Mouse (Mus musculus) liver, adult 2 months (tissue): ENCODE data around the gene Utrn. TPM values are rescaled to one million over a fixed set of nuclear protein-coding genes. Genes with fewer than 3 reads are reported as not detected.

Experiments used
- DNase-seq: peaks from one replicate; pipeline ENCODE4 v3.0.0-alpha.2; 2011; ENCODE audit warnings: low read depth, low spot score; ENCODE audit errors: extremely low read depth
- H3K27ac ChIP-seq: fragments of 200-500 bp; replicated peaks from 2 replicates; pipeline ENCODE4 v1.5.1; 2012; ENCODE audit warnings: low read depth, mild to moderate bottlenecking, control low read depth, inconsistent platforms, low read length; ENCODE audit not compliant: insufficient read depth
- H3K27me3 ChIP-seq: fragments of 200-500 bp; 2 replicates; pipeline ENCODE4 v1.6.1; 2012; ENCODE audit warnings: mild to moderate bottlenecking, moderate library complexity, low read length, inconsistent platforms; ENCODE audit not compliant: control insufficient read depth, insufficient read depth
- H3K36me3 ChIP-seq: fragments of 200-500 bp; 2 replicates; pipeline ENCODE4 v1.6.1; 2012; ENCODE audit warnings: low read length, inconsistent platforms; ENCODE audit not compliant: control insufficient read depth, insufficient read depth
- H3K4me1 ChIP-seq: fragments of 200-500 bp; 2 replicates; pipeline ENCODE4 v1.6.1; 2011; ENCODE audit warnings: low read length; ENCODE audit not compliant: control insufficient read depth, insufficient read depth
- H3K4me3 ChIP-seq: fragments of 200-500 bp; 2 replicates; pipeline ENCODE4 v1.5.1; 2011; ENCODE audit warnings: low read depth, mild to moderate bottlenecking, control low read depth, low read length, moderate library complexity; ENCODE audit not compliant: insufficient read depth
- H3K79me2 ChIP-seq: fragments of 200-500 bp; 2 replicates; pipeline ENCODE4 v1.6.1; 2012; ENCODE audit warnings: inconsistent platforms, mild to moderate bottlenecking, low read length, moderate library complexity; ENCODE audit not compliant: control insufficient read depth, insufficient read depth
- H3K9ac ChIP-seq: fragments of 200-500 bp; 2 replicates; pipeline ENCODE4 v1.6.1; 2012; ENCODE audit warnings: low read depth, mild to moderate bottlenecking, control low read depth, inconsistent platforms, low read length
- CTCF ChIP-seq: fragments of 200-500 bp; IDR thresholded peaks from 2 replicates; pipeline ENCODE4 v1.5.1; 2011; ENCODE audit warnings: low read depth, low read length, control low read depth
- POLR2A ChIP-seq: fragments of 200-500 bp; IDR thresholded peaks from 2 replicates; pipeline ENCODE4 v1.6.1; 2011; ENCODE audit warnings: low read length, control low read depth; ENCODE audit not compliant: insufficient read depth; ENCODE audit errors: extremely low read depth
- WGBS: fragments of 180-500 bp; shearing (Covaris S2); methylation state at CpG from one replicate; pipeline ENCODE4 v1.1.7; 2018; 5-methylcytosine and 5-hydroxymethylcytosine counted together
- polyA plus RNA-seq: library from polyadenylated mRNA; depleted of rRNA; stranded (reverse); fragments of >200 nt; gene quantifications from 2 replicates; pipeline ENCODE4 v1.2.3, GENCODE M21; 2012
- total RNA-seq: library from RNA; depleted of rRNA; stranded (reverse); fragments of >200 nt; gene quantifications from 2 replicates; pipeline ENCODE4 v1.2.3, GENCODE M21; 2014

Gene Utrn
- total and polyA plus RNA-seq, 2 experiments: 5.9 to 25.7 TPM

DNA sequence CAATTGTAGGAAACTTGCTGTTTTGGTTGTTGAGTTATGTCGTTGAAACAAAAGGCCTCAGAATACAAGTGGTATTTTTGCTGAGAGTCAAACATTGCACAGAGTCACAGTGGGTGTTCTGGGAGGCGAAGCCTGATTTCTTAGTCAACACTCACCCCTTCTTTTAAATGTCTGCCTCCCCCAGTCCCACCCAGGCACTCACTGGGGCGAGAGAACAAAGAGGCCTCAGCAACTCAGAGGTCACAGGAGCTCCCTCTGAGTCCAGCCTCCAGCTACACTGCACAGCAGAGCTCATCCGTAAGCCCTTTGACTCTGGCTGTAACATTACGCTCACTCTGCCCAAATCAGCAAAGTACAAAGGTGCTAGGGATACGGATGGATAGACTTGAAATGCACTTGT lies 77.1 kb downstream of the Utrn start:
- no peak for TF ChIP-seq CTCF
- no peak for TF ChIP-seq POLR2A
- Histone ChIP-seq H3K4me3 (no peak overlapping the region), H3K79me2 (peaks cover 11% of the 10 kb centered on the region; the same call in 1 of the 2 replicates), H3K9ac (no peak overlapping the region), H3K36me3 (no peaks in the 10 kb centered on the region), H3K27ac (no peak overlapping the region), H3K4me1 (peaks cover 1% of the 10 kb centered on the region; the same call in 1 of the 2 replicates), H3K27me3 (no peaks in the 10 kb centered on the region)
- 77% methylated on average over 6 of the region's 6 CpGs for WGBS
- no peak for DNase-seq

DNA sequence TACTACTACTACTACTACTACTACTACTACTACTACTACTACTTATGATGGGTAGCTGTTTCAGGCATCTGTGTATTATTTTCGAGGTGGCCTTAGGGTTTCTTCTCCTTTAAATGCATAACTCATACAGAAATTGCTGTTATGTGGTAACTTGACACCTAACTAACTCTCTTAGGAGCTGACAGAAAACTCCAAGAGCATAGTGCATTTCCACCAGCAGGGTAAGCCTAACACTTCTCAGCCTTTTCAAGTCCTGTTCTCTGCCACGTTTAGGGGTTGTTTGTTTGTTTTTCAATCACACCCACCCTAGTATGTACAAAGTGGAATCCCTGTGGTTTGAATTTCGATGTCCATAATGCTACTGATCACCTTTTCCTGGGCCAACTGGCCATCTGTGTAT lies 78.3 kb downstream of the Utrn start:
- H3K27ac ChIP-seq: no peak overlapping the region
- H3K79me2 ChIP-seq: peaks cover 11% of the 10 kb centered on the region; the same call in 1 of the 2 replicates
- H3K4me3 ChIP-seq: no peak overlapping the region
- H3K36me3 ChIP-seq: no peaks in the 10 kb centered on the region
- no peak for TF ChIP-seq POLR2A
- TF ChIP-seq CTCF: no peak
- H3K27me3 ChIP-seq: no peaks in the 10 kb centered on the region
- no peak for DNase-seq
- WGBS: 71% methylated on average over 3 of the region's 3 CpGs
- H3K9ac ChIP-seq: no peak overlapping the region
- H3K4me1 ChIP-seq: peaks cover 1% of the 10 kb centered on the region; the same call in 1 of the 2 replicates

DNA sequence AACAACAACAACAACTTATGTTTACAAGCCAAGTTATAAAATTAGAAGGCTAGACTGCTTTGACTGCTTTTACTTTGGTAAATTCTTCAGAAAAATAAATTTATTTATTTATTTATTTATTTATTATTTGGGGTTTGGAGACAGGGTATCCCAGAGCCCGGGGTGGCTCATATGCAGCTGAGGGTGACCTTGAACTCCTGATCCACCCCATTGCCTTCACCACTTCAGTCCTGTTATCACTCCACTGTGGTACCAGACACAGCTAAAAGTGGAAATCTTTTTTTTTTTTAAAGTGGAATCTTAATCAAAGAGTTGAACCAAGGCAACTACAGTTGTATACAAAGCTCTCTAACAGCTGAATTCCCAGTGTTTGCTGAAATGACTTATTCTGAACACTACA lies 80.6 kb downstream of the Utrn start:
- H3K4me3 ChIP-seq: no peak overlapping the region
- no peak overlapping the region for H3K9ac ChIP-seq
- 34% methylated on average over 1 of the region's 1 CpGs for WGBS
- H3K27me3 ChIP-seq: no peaks in the 10 kb centered on the region
- H3K27ac ChIP-seq: no peak overlapping the region
- no peaks in the 10 kb centered on the region for H3K36me3 ChIP-seq
- TF ChIP-seq CTCF: no peak
- TF ChIP-seq POLR2A: no peak
- no peaks in the 10 kb centered on the region for H3K4me1 ChIP-seq
- no peak for DNase-seq
- H3K79me2 ChIP-seq: peaks cover 9% of the 10 kb centered on the region; the same call in 1 of the 2 replicates

DNA sequence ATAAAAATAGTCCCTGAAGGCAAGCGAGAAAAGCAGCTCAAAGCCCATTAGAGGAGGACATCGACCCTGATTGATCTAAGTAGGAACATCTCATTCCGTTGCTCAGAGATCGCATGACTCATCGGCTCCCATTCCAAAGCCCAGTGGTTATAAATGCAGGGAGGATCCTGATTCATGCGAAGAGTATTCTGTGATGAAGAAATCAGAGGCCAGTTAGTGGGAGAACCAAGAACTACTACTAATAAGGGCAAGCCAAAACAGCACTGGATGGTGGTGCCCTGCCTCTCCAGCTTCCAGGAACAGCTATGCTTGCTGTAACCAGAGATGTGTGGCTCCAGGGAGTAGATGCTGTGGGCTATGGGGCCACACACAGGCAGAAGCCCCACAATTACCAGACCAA lies 81.2 kb downstream of the Utrn start:
- no peak for TF ChIP-seq CTCF
- no peak for TF ChIP-seq POLR2A
- H3K9ac ChIP-seq: no peak overlapping the region
- no peaks in the 10 kb centered on the region for H3K36me3 ChIP-seq
- H3K4me3 ChIP-seq: no peak overlapping the region
- no peaks in the 10 kb centered on the region for H3K27me3 ChIP-seq
- DNase-seq: peak; percentile 24
- H3K4me1 ChIP-seq: no peaks in the 10 kb centered on the region
- peaks cover 9% of the 10 kb centered on the region; the same call in 1 of the 2 replicates for H3K79me2 ChIP-seq
- WGBS: 30% methylated on average over 6 of the region's 6 CpGs
- H3K27ac ChIP-seq: no peak overlapping the region

DNA sequence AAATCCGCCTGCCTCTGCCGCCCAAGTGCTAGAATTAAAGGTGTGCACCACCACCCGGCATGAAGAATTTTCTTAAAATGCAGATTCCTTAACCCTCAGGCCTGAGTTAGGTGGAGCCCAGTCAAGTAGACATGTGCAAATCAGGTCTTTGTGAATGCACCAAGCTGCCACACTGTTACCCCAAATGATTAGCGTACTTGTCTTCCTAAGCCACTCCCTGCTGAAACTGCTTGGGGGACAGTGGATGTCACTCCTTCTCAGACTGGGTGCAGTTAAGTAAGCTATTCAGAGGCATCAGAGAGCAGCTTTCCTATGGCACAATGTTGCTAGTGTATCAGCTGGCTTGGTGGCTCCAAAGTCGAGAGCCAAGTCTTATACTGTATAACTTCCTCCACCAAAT lies 83.9 kb downstream of the Utrn start:
- no peak overlapping the region for H3K27ac ChIP-seq
- no peak overlapping the region for H3K9ac ChIP-seq
- H3K36me3 ChIP-seq: no peaks in the 10 kb centered on the region
- H3K4me3 ChIP-seq: no peak overlapping the region
- WGBS: 94% methylated on average over 5 of the region's 5 CpGs
- no peaks in the 10 kb centered on the region; the same call in 1 of the 2 replicates for H3K79me2 ChIP-seq
- peaks cover 1% of the 10 kb centered on the region; the same call in 1 of the 2 replicates for H3K4me1 ChIP-seq
- no peaks in the 10 kb centered on the region for H3K27me3 ChIP-seq
- TF ChIP-seq CTCF: no peak
- no peak for DNase-seq

DNA sequence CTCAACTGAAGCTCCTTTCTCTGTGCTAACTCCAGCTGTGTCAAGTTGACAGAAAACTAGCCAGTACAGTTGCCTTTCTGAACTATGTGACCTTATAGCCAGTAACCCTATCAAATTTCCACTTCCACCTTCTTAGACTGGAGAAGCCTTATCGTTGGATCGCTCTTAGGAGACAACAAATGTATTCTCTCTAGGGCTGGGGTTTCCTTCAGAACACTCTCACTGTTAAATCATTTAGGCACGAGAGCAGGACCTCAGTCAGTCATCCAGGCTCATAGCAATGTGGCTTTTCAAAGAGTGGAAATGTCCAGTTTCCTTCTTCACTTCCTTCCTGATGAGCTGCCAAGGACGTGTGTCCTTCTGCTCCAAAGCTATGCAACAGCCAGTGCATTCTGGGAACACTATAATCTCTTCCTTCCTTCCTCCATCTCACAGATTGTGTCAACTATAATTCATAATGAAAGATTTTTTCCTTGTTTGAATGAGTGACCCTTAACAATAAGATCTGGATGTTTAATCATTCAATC lies 87.7 kb downstream of the Utrn start:
- Histone ChIP-seq H3K4me3 (no peak overlapping the region), H3K27me3 (no peaks in the 10 kb centered on the region), H3K79me2 (peaks cover 2% of the 10 kb centered on the region; the same call in 1 of the 2 replicates), H3K36me3 (no peaks in the 10 kb centered on the region), H3K4me1 (peaks cover 1% of the 10 kb centered on the region; the same call in 1 of the 2 replicates), H3K27ac (no peak overlapping the region), H3K9ac (no peak overlapping the region)
- TF ChIP-seq POLR2A: no peak
- TF ChIP-seq CTCF: no peak
- 77% methylated on average over 4 of the region's 4 CpGs for WGBS
- DNase-seq: peak; percentile 27
